Mouse (Mus musculus) urinary bladder, adult 18-20 months (tissue): ENCODE data around the gene Bloc1s5.
"Not testable (repeated sequence)": the region's sequence is repeated elsewhere in the genome, so short reads cannot be mapped to it uniquely, and the experiment has no call there.

ENCODE experiments used
- DNase-seq, 2 experiments: peaks; one replicate each; pipeline ENCODE4 v3.0.0; 2022; ENCODE audit warnings: low spot score in 2 of 2, mixed read lengths in 2 of 2

The Bloc1s5 gene

GRCm38 (mm10) chr13:38634800-38635269, at the start of gene Bloc1s5:
TSS of gene Bloc1s5 (minus strand) at chr13:38635109.
- peak; percentile 90 to 96 for DNase-seq

- no peak for DNase-seq
Measured at GRCm38 (mm10) chr13:38672336-38672735, 37.4 kb upstream of the Bloc1s5 start.

DNA sequence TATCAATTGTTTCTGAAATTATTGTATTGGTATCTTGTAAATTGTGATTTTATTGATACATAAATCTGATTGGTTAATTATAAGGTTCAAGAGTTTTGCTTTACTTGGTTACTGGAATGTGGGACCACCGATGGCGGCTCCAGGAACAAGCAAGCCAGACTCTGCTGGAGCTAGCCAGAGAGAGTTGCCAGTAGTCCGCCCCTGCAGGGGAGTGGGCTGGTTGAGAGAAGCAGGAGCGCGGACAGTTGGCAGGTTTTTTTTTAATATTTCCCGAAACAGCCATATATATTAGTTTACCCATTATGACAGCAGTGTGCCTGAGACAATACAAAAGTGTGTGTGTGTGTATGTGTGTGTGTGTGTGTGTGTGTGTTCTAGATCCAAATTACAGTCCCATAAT, 36.5 kb upstream of the Bloc1s5 start:
- not testable (repeated sequence) for DNase-seq

DNA sequence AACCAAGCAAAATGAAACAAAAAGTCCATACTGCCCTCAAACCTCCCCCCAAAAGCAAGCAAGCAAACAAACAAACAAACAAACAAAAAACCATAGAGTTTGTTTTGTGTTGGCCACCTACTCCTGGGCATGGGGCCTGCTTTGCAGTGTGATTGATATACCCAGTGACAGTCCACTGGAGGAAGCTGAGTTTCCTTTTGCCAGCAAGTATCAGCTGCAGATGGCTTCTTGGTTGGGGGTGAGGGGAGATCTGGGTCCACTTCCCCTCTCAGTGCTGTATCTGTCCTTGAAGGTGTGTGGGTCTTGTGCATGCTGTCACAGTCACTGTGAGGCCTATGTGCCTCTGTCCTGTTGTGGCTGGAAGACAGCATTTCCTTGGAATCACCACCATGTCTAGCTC, 35.1 kb upstream of the Bloc1s5 start:
- DNase-seq = no peak

- no peak for DNase-seq
Measured at GRCm38 (mm10) chr13:38668514-38668913, 33.6 kb upstream of the Bloc1s5 start.

- no peak for DNase-seq
Measured at GRCm38 (mm10) chr13:38664753-38665152, 29.8 kb upstream of the Bloc1s5 start.

DNA sequence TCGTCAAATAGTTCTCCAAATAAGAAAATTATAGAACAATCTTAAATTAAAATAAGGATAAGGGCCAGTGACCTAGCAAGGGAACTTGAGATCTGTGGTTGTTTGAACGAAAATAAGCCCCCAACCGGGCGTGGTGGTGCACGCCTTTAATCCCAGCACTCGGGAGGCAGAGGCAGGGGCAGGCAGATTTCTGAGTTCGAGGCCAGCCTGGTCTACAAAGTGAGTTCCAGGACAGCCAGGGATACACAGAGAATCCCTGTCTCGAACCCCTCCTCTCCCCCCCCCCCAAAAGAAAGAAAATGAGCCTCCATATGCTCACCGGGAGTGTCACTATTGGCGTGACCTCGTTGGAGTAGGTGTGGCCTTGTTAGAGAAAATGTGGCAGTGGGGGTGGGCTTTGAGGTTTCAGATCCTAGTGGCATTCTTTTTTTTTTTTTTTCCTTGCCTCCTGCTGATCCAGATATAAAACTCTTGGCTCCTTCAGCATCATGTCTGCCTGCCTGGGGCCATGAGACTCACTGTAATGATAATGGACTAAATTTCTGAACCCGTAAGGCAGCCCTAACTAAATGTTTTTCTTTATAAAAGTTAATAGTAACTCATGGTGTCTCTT, 24.7 kb upstream of the Bloc1s5 start:
- no peak for DNase-seq

DNA sequence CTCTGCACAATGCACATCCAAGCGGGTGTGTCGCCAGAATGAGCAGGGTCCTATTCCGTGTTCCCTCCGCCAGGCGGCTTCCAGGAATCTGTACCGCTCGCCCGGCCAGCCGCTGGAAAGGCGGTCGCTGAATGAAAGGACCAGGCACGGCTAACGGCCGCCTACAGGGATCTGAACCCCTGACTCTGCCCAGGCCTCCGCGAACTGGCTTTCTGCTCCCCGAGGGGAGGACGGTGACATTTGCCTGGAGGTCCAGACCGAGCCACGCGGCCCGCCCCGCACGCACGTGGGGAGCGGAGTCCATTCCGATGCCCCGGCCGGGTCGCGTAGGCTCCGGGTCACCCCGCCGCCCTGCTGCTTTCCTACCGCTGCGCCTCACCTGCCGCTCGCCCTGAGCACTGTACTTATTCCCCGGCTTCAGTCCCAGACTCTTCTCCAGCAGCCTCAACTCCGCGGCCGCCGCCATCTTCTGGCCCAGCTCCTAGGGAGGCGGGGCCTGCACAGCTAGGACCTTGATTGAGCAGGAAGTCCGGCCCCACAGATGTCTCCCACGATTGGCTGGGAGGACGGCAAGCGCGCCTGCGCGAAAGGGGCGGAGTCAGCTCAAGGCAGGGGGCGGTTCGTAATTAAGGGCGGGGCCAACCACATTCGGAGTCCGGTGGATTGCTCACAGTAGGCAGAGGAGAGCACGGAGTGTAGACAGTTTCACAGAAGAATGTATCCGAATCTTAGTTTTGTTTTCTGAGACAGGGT, 23.8 kb upstream of the Bloc1s5 start, which contains the start of gene Eef1e1:
Gene Eef1e1 (minus strand): TSS at position 531 of the 753 bp plus-strand sequence.
- peak; percentile 94 to 95 for DNase-seq

GRCm38 (mm10) chr13:38657865-38658264, 23.0 kb upstream of the Bloc1s5 start:
- no peak for DNase-seq

- DNase-seq = no peak
Measured at GRCm38 (mm10) chr13:38650292-38650691, 15.4 kb upstream of the Bloc1s5 start.

DNA sequence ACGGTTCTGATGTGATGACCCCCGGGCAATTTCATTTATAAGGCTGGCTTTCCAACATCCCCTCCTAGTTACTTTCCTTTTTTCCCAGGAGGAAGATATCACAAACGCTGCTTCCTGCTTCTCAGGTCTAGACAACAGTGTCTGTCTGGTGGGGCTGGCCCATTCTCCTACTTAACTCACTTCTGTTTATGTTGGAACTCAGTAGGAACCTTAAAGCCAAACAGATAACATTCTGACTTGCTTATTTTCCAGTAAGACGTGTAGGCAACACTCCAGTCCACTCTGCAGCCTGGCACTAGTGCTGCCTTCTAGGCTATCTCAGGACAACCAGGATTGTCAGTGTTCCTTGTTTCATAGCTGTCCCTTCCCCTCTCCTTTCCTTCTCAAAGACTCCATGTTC, 14.2 kb upstream of the Bloc1s5 start:
- DNase-seq = no peak

DNA sequence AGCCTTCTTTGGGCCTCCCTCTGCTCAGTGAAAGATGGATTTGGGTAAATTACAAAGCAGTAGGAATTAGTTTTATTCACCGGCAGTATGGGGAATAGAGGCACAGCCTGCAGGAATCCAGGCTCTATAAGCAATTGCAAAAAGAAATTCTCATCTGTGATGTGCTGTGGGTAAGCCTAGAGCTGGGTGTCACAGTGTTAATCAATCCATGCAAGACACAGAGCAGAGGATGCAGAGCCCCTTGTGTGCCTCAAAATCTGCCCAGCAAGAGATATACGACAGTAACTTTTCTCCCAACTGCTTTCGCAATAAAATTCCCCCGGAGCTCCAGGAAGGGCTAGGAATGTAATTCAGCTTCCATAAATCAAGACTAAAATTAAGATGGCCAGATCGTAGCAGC, 6.5 kb upstream of the Bloc1s5 start:
- no peak for DNase-seq

DNA sequence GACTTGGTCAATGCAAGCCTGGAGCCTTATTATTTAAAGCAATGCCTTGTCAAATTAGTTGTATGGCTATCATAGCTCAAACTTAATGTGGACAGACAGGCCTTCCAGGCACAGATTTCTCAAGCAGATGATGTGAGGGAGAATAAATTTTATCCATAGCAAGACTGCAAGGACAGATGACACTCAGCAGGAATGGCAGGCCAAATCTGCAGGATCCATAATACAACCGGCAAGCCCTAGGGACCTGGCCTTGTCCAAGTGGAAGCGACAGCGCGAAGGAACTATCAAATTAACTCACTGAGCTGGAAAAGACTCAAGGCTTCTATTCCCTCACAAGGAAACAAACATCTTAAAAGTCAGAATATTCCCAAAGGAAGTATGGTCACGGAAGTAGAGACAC, 6.1 kb upstream of the Bloc1s5 start:
- DNase-seq = no peak

GRCm38 (mm10) chr13:38638694-38639093, 3.8 kb upstream of the Bloc1s5 start:
- no peak for DNase-seq

DNA sequence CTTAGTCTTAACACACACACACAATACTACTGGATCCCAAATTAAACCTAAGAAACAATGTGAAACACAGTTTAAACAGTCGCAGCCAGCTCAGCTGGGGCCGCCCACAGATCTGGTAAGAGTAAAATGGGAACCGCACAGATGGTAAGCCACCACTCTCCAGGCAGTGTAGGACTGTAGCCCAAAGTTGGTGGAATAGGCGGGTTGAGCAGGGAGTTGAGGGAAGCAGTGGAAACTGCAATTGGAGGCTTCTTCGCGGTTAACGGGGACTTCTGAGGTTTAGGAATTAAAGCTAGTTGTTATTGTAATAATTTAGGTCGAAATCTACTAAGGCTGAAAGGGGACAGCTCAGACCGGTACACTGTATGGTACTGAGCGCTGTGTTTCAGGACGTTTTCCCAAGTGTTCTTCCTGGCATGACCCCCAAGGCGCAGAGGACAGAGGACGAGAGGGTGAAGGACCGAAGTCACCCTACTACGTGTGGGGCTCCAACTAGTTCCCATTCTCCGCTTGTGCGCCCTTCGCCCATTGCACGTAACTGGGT, 581 bp downstream of the Bloc1s5 start:
- DNase-seq = no peak

DNA sequence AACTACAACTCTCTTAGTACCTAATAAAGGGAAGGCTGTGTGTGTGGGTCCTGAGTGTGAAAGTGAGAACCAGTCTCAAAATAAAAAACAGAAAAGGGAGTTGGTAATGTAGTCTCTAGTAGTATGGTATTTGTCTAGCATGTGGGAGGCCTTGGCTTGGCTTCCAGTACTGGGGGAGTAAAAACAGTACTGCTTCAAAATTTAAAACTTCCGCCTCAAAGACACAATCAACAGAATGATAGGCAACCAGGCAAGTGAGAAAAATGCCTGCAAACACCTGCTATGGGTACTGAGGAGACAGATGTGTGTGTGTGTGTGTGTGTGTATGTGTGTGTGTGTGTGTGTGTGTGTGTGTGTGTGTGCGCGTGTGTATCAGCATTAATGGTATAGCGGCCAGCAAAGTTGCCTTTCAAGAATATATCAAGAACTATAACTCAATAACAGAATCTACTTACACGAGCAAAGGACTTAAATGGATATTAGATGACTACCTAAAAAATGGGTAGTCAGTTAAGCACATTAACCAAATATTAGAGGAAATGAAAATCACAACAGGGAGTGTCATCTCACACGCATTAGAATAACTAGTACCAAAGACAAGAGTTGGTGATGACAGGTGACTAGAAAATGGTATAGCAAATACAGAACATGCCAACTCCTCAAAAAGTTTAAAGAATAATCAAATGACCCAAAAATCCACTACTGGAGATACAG, 1.5 kb downstream of the Bloc1s5 start:
- no peak for DNase-seq

GRCm38 (mm10) chr13:38632556-38632955, 2.4 kb downstream of the Bloc1s5 start:
- DNase-seq = no peak

GRCm38 (mm10) chr13:38626229-38626525, 8.7 kb downstream of the Bloc1s5 start:
- DNase-seq = no peak

DNA sequence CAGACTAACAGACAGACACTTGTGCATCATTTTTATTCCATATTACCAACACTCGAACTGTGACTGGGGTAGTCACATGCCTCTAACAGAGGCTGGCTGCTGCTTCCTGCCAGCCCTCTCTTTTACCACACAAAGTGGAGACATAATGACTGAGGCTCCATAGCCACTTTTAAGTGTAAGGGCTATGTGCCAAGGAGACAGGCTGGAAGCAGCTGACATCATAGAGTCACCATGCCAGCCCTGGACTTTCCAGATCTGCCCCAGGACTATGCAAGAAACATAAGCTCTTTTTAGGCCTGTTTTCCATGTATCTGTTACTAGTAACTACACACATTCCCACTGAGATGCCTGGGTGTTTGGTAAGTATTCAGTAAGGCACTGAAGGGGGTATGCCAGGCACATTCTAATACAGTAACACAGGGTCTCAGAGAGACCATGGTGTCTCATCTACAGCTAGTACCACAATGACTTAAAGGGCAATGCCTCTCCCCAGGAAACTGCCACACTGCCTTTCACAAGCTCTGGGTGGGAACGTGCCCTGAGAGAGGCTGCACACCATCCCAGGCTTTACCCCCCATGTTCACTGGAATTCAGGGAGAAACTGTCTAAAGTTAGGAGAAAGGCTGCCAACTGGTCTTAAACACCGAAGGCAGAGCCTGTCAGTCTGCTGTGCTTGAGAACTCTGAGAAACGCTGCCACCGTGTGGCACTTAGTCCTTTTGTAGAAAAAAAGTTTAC, 9.2 kb downstream of the Bloc1s5 start:
- DNase-seq = no peak

DNA sequence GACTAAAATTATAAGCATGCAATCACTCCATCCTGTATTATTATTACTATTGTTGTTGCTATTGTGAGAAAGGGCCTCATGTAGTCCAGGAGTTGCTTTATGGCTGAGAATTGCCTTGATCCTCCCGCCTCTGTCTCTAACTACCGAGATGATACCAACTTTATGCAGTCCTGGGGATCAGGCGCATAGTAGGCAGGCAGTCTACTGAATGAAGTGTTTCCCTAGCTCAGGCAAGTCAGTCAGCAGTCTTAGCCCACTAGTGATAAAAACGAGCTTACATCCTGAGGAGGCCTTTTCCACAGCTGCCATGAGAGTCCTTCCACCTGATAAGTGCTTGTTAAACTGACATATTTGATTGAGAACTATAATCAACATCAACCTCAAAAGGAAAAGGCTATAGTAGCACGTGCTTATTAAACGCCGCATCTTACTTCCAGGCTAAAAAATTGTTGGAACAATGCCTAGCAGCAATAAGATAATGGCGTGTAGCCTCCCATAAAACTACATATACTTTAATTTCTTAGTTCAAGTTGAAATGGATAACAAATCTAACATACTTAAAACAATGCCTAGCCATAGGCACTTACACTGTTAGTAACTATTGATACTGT, 10.5 kb downstream of the Bloc1s5 start:
- DNase-seq = no peak

- no peak for DNase-seq
Measured at GRCm38 (mm10) chr13:38623296-38623695, 11.6 kb downstream of the Bloc1s5 start.
